8 mouse cellular contexts compared by ENCODE assay signal in the genomic region with DNA sequence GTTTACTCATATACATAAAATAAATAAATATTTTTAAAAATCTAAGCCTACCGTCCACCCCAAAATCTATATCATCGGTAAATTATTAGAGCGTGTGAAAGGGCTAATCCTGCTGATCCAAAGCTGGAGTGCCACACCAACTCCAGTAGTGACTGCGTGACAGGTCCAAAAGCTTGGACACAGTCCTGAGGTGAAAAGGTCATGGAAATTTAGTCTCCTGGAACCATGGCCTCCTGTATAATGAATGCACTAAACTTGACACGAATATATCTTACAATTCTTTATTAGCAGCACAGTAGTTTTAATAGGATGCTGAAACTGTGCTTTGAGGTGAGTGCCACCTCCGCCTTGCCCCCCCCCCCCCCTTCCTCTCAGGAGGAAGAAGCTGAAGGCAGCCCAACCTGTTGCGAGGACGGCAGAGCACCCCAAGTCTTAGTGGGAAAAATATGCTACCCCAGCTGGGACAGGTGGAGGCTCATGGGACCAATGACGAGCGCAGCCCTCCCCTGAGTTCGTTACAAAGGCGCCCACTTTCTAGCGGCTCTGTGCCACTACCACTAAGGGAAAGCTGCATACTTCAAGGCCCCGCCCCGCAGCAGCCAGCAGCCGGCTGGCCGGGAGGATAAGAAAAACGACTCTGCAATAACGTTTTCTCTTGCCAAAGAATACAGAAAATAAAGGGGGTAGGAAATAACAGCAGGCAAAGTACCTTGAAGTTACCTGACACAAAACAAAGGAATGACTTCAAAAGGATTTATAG. TPM values are rescaled to one million over a fixed set of nuclear protein-coding genes. Genes with fewer than 3 reads are reported as not detected.
DNase-seq lines count a peak whose midpoint lies in the region; ATAC-seq lines count a peak whose summit lies in the region.

No protein-coding gene starts in this region.

- H3K4me2 ChIP-seq in forebrain, embryonic 12.5 days, result peak overlapping the region; percentile 46
- peak overlapping the region; percentile 49 for H3K4me2 ChIP-seq in lung, embryonic 16.5 days (ENCODE audit: low read depth, low read length)

- H3K9me3 ChIP-seq in forebrain, embryonic 12.5 days, result no peaks in the 10 kb centered on the region
- H3K9me3 ChIP-seq in lung, embryonic 16.5 days (ENCODE audit: control insufficient read depth, low read length), result no peaks in the 10 kb centered on the region

- no peaks in the 10 kb centered on the region; the same call in 1 of the 2 replicates for H3K27me3 ChIP-seq in forebrain, embryonic 12.5 days
- H3K27me3 ChIP-seq in lung, embryonic 16.5 days (ENCODE audit: control insufficient read depth, insufficient read depth, low read depth, low read length), result no peaks in the 10 kb centered on the region

- H3K27ac ChIP-seq in forebrain, embryonic 12.5 days, result no peak overlapping the region
- peak overlapping the region; percentile 30; the same call in 1 of the 2 replicates for H3K27ac ChIP-seq in lung, embryonic 16.5 days (ENCODE audit: low read length)

- peaks cover 15% of the 10 kb centered on the region for H3K4me1 ChIP-seq in forebrain, embryonic 12.5 days
- H3K4me1 ChIP-seq in lung, embryonic 16.5 days (replicated peaks; ENCODE audit: control insufficient read depth, insufficient read depth, low read length), result no peaks in the 10 kb centered on the region; the same call in 1 of the 2 replicates

- DNase-seq in kidney, adult 11 months, result peak; percentile 33
- DNase-seq in kidney, adult 8-10 months, result no peak
- DNase-seq in kidney, adult 9 months, result peak; percentile 39
- DNase-seq in spleen, postnatal 36 days (ENCODE audit: low spot score in 2 of 2), result peak; percentile 35 to 45
- no peak for DNase-seq in cerebellum, adult 9-10 months
- no peak for DNase-seq in gastrocnemius, postnatal 36 days

- WGBS in forebrain, embryonic 12.5 days, result 22% methylated on average over 19 of the region's 19 CpGs
- WGBS in lung, embryonic 16.5 days, result 16% methylated on average over 19 of the region's 19 CpGs

- intact Hi-C loops in gastrocnemius, postnatal 36 days (cut with DNase I), result no loop called here

- H3K9ac ChIP-seq in forebrain, embryonic 12.5 days, result no peak overlapping the region
- H3K9ac ChIP-seq in lung, embryonic 16.5 days (ENCODE audit: low read length), result peak overlapping the region; percentile 49

- peak; percentile 81; the same call in 1 of the 2 replicates for ATAC-seq in forebrain, embryonic 12.5 days (ENCODE audit: low FRiP score)
- peak; percentile 75 for ATAC-seq in lung, embryonic 16.5 days (ENCODE audit: low read depth)

- no peak overlapping the region; the same call in 1 of the 2 replicates for H3K4me3 ChIP-seq in forebrain, embryonic 12.5 days (replicated peaks)
- peak overlapping the region; percentile 36 for H3K4me3 ChIP-seq in lung, embryonic 16.5 days (ENCODE audit: low read length)

- no peaks in the 10 kb centered on the region for H3K36me3 ChIP-seq in forebrain, embryonic 12.5 days (replicated peaks)
- no peaks in the 10 kb centered on the region for H3K36me3 ChIP-seq in lung, embryonic 16.5 days (ENCODE audit: control insufficient read depth, insufficient read depth, low read length)

RNA-seq across cellular contexts. Expression of gene Acnat1, which starts 4.6 kb away (rescaled TPM):
- polyA plus RNA-seq in forebrain, embryonic 12.5 days (2016; fragmentation: Nextera tagmentation; extraction: Ambion mirVana), result 0.45 TPM in 1 of 2 replicates, not detected in the other
- 0.49 and 0.58 TPM in 2 replicates for polyA plus RNA-seq in lung, embryonic 16.5 days (2015; fragmentation: Nextera tagmentation; extraction: Ambion mirVana)
- total RNA-seq in gastrocnemius, postnatal 36 days (2021), result not detected

RNA-seq across cellular contexts. Expression of gene Baat, which starts 28.1 kb away (rescaled TPM):
- 0.22 TPM in 1 of 2 replicates, not detected in the other for polyA plus RNA-seq in forebrain, embryonic 12.5 days (2016; fragmentation: Nextera tagmentation; extraction: Ambion mirVana)
- not detected in 2 replicates for polyA plus RNA-seq in lung, embryonic 16.5 days (2015; fragmentation: Nextera tagmentation; extraction: Ambion mirVana)
- under 1 TPM in 1 of 2 experiments, not detected in 1; 0.28 TPM for total RNA-seq in gastrocnemius, postnatal 36 days (2021)

RNA-seq across cellular contexts. Expression of gene Mrpl50, which starts 42.6 kb away (rescaled TPM):
- polyA plus RNA-seq in forebrain, embryonic 12.5 days (2016; fragmentation: Nextera tagmentation; extraction: Ambion mirVana), result 89.0 and 90.7 TPM in 2 replicates
- polyA plus RNA-seq in lung, embryonic 16.5 days (2015; fragmentation: Nextera tagmentation; extraction: Ambion mirVana), result 62.1 and 64.7 TPM in 2 replicates
- total RNA-seq in gastrocnemius, postnatal 36 days (2021), result 10 to 100 TPM; 29.1 to 30.7 TPM

RNA-seq across cellular contexts. Expression of gene Zfp189, which starts 42.7 kb away (rescaled TPM):
- polyA plus RNA-seq in forebrain, embryonic 12.5 days (2016; fragmentation: Nextera tagmentation; extraction: Ambion mirVana), result 12.5 and 13.0 TPM in 2 replicates
- polyA plus RNA-seq in lung, embryonic 16.5 days (2015; fragmentation: Nextera tagmentation; extraction: Ambion mirVana), result 9.6 TPM in 2 replicates
- total RNA-seq in gastrocnemius, postnatal 36 days (2021), result 1 to 10 TPM; 2.8 to 3.1 TPM

Comparison
In these comparisons a context has a peak if more than half of its experiments do, and no peak if none do; other contexts are left out.
1. DNase-seq: peak in kidney, adult 11 months (single experiment), kidney, adult 9 months (single experiment) and spleen, postnatal 36 days (2 of 2); none in kidney, adult 8-10 months (0 of 2), cerebellum, adult 9-10 months (single experiment) and gastrocnemius, postnatal 36 days (0 of 2).